Mouse (Mus musculus): ENCODE results near the gene Dusp6. TPM values are rescaled to one million over a fixed set of nuclear protein-coding genes. Genes with fewer than 3 reads are reported as not detected.
A peak's percentile ranks its signal among the peaks of the same experiment; 100 is the strongest.

The Dusp6 gene
- polyA plus RNA-seq, 1 experiment from 2014 or later: 37.0 TPM

- peaks cover 22% of the 10 kb centered on the region for H3K4me1 ChIP-seq (replicated peaks; ENCODE audit: control insufficient read depth, insufficient read depth, low read length)
- under 1% methylated on average over 30 of the region's 30 CpGs for WGBS
- H3K4me3 ChIP-seq (replicated peaks; ENCODE audit: low read length): peak overlapping the region; percentile 70
- peak overlapping the region; percentile 91 for H3K27ac ChIP-seq (ENCODE audit: low read length)
- no peaks in the 10 kb centered on the region for H3K36me3 ChIP-seq (ENCODE audit: control insufficient read depth, insufficient read depth)
- H3K27me3 ChIP-seq (replicated peaks; ENCODE audit: control insufficient read depth, insufficient read depth, low read length): no peaks in the 10 kb centered on the region; the same call in 1 of the 2 replicates
- peak overlapping the region; percentile 82 for H3K9ac ChIP-seq (replicated peaks; ENCODE audit: low read depth, low read length)
- peak overlapping the region; percentile 97 for H3K4me2 ChIP-seq (ENCODE audit: low read length)
- no peaks in the 10 kb centered on the region for H3K9me3 ChIP-seq (ENCODE audit: control insufficient read depth, low read length)
- no peak for ATAC-seq
Measured at GRCm38 (mm10) chr10:99261151-99261635, 1.8 kb upstream of the Dusp6 start.

GRCm38 (mm10) chr10:99261636-99262318 lies 1.3 kb upstream of the Dusp6 start:
- Histone ChIP-seq H3K9me3 (ENCODE audit: control insufficient read depth, low read length) (no peaks in the 10 kb centered on the region), H3K27me3 (replicated peaks; ENCODE audit: control insufficient read depth, insufficient read depth, low read length) (no peaks in the 10 kb centered on the region; the same call in 1 of the 2 replicates), H3K27ac (ENCODE audit: low read length) (peak overlapping the region; percentile 91), H3K9ac (replicated peaks; ENCODE audit: low read depth, low read length) (peak overlapping the region; percentile 82), H3K4me3 (replicated peaks; ENCODE audit: low read length) (peak overlapping the region; percentile 70), H3K4me2 (ENCODE audit: low read length) (peak overlapping the region; percentile 97), H3K4me1 (replicated peaks; ENCODE audit: control insufficient read depth, insufficient read depth, low read length) (peaks cover 22% of the 10 kb centered on the region), H3K36me3 (ENCODE audit: control insufficient read depth, insufficient read depth) (no peaks in the 10 kb centered on the region)
- under 1% methylated on average over 61 of the region's 62 CpGs for WGBS
- ATAC-seq: peak; percentile 18

- under 1% methylated on average over 20 of the region's 20 CpGs for WGBS
- H3K27ac ChIP-seq (ENCODE audit: low read length): peak overlapping the region; percentile 91
- no peaks in the 10 kb centered on the region; the same call in 1 of the 2 replicates for H3K27me3 ChIP-seq (replicated peaks; ENCODE audit: control insufficient read depth, insufficient read depth, low read length)
- peak overlapping the region; percentile 97 for H3K4me2 ChIP-seq (ENCODE audit: low read length)
- H3K9me3 ChIP-seq (ENCODE audit: control insufficient read depth, low read length): no peaks in the 10 kb centered on the region
- no peaks in the 10 kb centered on the region for H3K36me3 ChIP-seq (ENCODE audit: control insufficient read depth, insufficient read depth)
- peaks cover 22% of the 10 kb centered on the region for H3K4me1 ChIP-seq (replicated peaks; ENCODE audit: control insufficient read depth, insufficient read depth, low read length)
- H3K4me3 ChIP-seq (replicated peaks; ENCODE audit: low read length): peak overlapping the region; percentile 70
- H3K9ac ChIP-seq (replicated peaks; ENCODE audit: low read depth, low read length): peak overlapping the region; percentile 82
- ATAC-seq: peak; percentile 41
Measured at GRCm38 (mm10) chr10:99262319-99262866, 638 bp upstream of the Dusp6 start.

DNA sequence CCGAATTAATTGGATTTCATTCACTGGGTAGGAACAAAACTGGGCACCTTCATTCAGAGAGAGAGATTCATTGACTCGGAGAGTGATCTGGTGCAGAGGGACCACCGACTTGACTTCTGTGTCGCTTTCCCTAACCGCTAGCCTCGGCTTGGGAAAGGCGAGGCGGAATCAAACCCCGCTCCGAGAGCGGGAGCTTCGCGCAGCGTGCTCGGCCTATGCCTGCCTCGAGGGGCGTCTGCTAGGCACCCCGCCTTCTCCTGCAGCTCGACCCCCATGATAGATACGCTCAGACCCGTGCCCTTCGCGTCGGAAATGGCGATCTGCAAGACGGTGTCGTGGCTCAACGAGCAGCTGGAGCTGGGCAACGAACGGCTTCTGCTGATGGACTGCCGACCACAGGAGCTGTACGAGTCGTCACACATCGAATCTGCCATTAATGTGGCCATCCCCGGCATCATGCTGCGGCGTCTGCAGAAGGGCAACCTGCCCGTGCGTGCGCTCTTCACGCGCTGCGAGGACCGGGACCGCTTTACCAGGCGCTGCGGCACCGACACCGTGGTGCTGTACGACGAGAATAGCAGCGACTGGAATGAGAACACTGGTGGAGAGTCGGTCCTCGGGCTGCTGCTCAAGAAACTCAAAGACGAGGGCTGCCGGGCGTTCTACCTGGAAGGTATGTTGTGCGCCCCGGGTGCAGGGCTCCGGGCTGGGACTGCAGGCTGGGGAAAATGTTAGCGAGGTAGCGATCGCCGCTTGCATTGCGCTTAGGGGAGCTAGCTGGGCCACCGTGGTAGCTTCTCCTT lies 589 bp downstream of the Dusp6 start:
- Histone ChIP-seq H3K27ac (ENCODE audit: low read length) (peak overlapping the region; percentile 91), H3K4me2 (ENCODE audit: low read length) (peak overlapping the region; percentile 97), H3K4me1 (replicated peaks; ENCODE audit: control insufficient read depth, insufficient read depth, low read length) (peaks cover 32% of the 10 kb centered on the region), H3K36me3 (ENCODE audit: control insufficient read depth, insufficient read depth) (no peaks in the 10 kb centered on the region), H3K27me3 (replicated peaks; ENCODE audit: control insufficient read depth, insufficient read depth, low read length) (peaks cover 2% of the 10 kb centered on the region; the same call in 1 of the 2 replicates), H3K9me3 (ENCODE audit: control insufficient read depth, low read length) (no peaks in the 10 kb centered on the region), H3K4me3 (replicated peaks; ENCODE audit: low read length) (peak overlapping the region; percentile 70), H3K9ac (replicated peaks; ENCODE audit: low read depth, low read length) (peak overlapping the region; percentile 69)
- peak; percentile 43 for ATAC-seq
- under 1% methylated on average over 66 of the region's 66 CpGs for WGBS

DNA sequence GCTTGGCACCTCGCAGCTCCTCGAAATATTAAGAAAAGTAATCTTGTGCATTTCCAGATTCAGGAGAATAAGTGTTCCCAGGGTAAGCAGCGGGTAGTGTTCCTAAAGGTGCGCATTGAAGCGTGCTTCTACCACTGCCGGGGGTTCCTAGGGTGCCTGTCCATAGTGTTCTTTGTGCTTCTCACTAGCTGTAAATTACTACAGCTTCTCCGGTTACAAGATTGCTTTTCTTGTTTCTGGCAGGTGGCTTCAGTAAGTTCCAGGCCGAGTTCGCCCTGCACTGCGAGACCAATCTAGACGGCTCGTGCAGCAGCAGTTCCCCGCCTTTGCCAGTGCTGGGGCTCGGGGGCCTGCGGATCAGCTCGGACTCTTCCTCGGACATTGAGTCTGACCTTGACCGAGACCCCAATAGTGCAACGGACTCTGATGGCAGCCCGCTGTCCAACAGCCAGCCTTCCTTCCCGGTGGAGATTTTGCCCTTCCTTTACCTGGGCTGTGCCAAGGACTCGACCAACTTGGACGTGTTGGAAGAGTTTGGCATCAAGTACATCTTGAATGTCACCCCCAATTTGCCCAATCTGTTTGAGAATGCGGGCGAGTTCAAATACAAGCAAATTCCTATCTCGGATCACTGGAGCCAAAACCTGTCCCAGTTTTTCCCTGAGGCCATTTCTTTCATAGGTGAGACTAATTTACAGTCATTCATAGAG lies 1.4 kb downstream of the Dusp6 start:
- Histone ChIP-seq H3K9me3 (ENCODE audit: control insufficient read depth, low read length) (no peaks in the 10 kb centered on the region), H3K9ac (replicated peaks; ENCODE audit: low read depth, low read length) (peak overlapping the region; percentile 69), H3K4me2 (ENCODE audit: low read length) (peak overlapping the region; percentile 97), H3K4me1 (replicated peaks; ENCODE audit: control insufficient read depth, insufficient read depth, low read length) (peaks cover 41% of the 10 kb centered on the region), H3K4me3 (replicated peaks; ENCODE audit: low read length) (peak overlapping the region; percentile 70), H3K27ac (ENCODE audit: low read length) (peak overlapping the region; percentile 91), H3K36me3 (ENCODE audit: control insufficient read depth, insufficient read depth) (no peaks in the 10 kb centered on the region), H3K27me3 (replicated peaks; ENCODE audit: control insufficient read depth, insufficient read depth, low read length) (peaks cover 2% of the 10 kb centered on the region; the same call in 1 of the 2 replicates)
- no peak for ATAC-seq
- under 1% methylated on average over 26 of the region's 26 CpGs for WGBS

GRCm38 (mm10) chr10:99265011-99265694 lies 2.1 kb downstream of the Dusp6 start:
- Histone ChIP-seq H3K27ac (ENCODE audit: low read length) (peak overlapping the region; percentile 91), H3K9ac (replicated peaks; ENCODE audit: low read depth, low read length) (peak overlapping the region; percentile 69), H3K9me3 (ENCODE audit: control insufficient read depth, low read length) (no peaks in the 10 kb centered on the region), H3K27me3 (replicated peaks; ENCODE audit: control insufficient read depth, insufficient read depth, low read length) (peaks cover 2% of the 10 kb centered on the region; the same call in 1 of the 2 replicates), H3K4me3 (replicated peaks; ENCODE audit: low read length) (peak overlapping the region; percentile 70), H3K4me1 (replicated peaks; ENCODE audit: control insufficient read depth, insufficient read depth, low read length) (peaks cover 42% of the 10 kb centered on the region), H3K4me2 (ENCODE audit: low read length) (peak overlapping the region; percentile 97), H3K36me3 (ENCODE audit: control insufficient read depth, insufficient read depth) (no peaks in the 10 kb centered on the region)
- ATAC-seq: no peak
- WGBS: 4% methylated on average over 7 of the region's 7 CpGs

DNA sequence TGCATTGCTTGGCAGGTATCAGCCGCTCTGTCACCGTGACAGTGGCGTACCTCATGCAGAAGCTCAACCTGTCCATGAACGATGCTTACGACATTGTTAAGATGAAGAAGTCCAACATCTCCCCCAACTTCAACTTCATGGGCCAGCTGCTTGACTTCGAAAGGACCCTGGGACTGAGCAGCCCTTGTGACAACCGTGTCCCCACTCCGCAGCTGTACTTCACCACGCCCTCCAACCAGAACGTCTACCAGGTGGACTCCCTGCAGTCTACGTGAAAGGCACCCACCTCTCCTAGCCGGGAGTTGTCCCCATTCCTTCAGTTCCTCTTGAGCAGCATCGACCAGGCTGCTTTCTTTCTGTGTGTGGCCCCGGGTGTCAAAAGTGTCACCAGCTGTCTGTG lies 3.0 kb downstream of the Dusp6 start:
- H3K9ac ChIP-seq (replicated peaks; ENCODE audit: low read depth, low read length): peak overlapping the region; percentile 69
- WGBS: 17% methylated on average over 14 of the region's 14 CpGs
- no peaks in the 10 kb centered on the region for H3K9me3 ChIP-seq (ENCODE audit: control insufficient read depth, low read length)
- H3K27ac ChIP-seq (ENCODE audit: low read length): peak overlapping the region; percentile 16; the same call in 1 of the 2 replicates
- H3K4me2 ChIP-seq (ENCODE audit: low read length): peak overlapping the region; percentile 97
- peak overlapping the region; percentile 70 for H3K4me3 ChIP-seq (replicated peaks; ENCODE audit: low read length)
- H3K36me3 ChIP-seq (ENCODE audit: control insufficient read depth, insufficient read depth): no peaks in the 10 kb centered on the region
- peaks cover 40% of the 10 kb centered on the region for H3K4me1 ChIP-seq (replicated peaks; ENCODE audit: control insufficient read depth, insufficient read depth, low read length)
- H3K27me3 ChIP-seq (replicated peaks; ENCODE audit: control insufficient read depth, insufficient read depth, low read length): peaks cover 2% of the 10 kb centered on the region; the same call in 1 of the 2 replicates
- ATAC-seq: no peak

DNA sequence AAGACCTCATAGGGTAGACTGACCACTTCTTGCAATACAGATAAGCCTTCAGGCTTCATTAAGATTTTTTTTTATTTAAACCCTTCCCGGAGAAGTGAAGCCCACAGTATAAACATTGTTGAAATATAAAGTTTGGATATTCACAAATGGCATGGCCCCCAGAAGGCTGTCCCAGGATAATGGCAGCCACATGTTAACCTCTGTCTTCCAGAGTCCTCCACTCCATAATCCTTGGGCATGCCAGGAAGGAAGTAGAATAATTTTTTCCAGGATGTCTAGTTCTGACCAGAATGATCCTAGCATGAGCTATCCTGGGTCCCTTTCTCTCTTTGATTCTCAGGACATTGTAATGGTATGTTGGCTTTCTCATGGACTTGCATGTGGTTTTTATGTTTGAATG lies 4.6 kb downstream of the Dusp6 start:
- 75% methylated on average over 1 of the region's 1 CpGs for WGBS
- Histone ChIP-seq H3K9me3 (ENCODE audit: control insufficient read depth, low read length) (no peaks in the 10 kb centered on the region), H3K4me2 (ENCODE audit: low read length) (peak overlapping the region; percentile 40; the same call in 1 of the 2 replicates), H3K27ac (ENCODE audit: low read length) (no peak overlapping the region), H3K4me3 (replicated peaks; ENCODE audit: low read length) (no peak overlapping the region), H3K9ac (replicated peaks; ENCODE audit: low read depth, low read length) (no peak overlapping the region), H3K36me3 (ENCODE audit: control insufficient read depth, insufficient read depth) (no peaks in the 10 kb centered on the region), H3K4me1 (replicated peaks; ENCODE audit: control insufficient read depth, insufficient read depth, low read length) (peaks cover 30% of the 10 kb centered on the region), H3K27me3 (replicated peaks; ENCODE audit: control insufficient read depth, insufficient read depth, low read length) (peaks cover 2% of the 10 kb centered on the region; the same call in 1 of the 2 replicates)
- no peak for ATAC-seq
